Mouse (Mus musculus): ENCODE data around the gene Cdk10. TPM values are rescaled to one million over a fixed set of nuclear protein-coding genes. Genes with fewer than 3 reads are reported as not detected.
"Not testable (repeated sequence)": the region's sequence is repeated elsewhere in the genome, so short reads cannot be mapped to it uniquely, and the experiment has no call there.

Cdk10 gene
- polyA plus RNA-seq, 1 experiment, result 71.7 TPM

DNA sequence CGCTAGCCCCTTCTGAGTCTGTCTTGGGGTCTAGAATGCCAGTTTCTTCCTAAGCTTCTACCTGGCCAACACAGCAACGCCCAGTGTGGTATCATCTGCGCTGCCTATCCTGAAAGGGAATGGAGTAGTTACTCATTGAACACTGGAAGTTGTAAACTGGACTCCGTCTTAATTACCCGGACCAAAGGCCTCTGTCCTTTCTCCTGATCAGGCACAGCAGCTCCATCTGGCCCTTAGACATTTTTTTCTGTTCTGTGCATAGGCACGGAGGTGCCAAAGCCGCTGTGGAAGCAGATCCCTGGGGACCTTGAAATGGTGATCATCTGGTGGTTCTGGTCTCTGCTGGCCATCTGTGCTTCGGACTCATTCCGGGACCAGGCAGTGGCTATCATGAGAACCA, 30.9 kb upstream of the Cdk10 start:
- Histone ChIP-seq H3K4me1 (ENCODE audit: control insufficient read depth, insufficient read depth, low read length) (peaks cover 1% of the 10 kb centered on the region; the same call in 1 of the 2 replicates), H3K4me3 (replicated peaks; ENCODE audit: control insufficient read depth, low read depth, low read length) (no peak overlapping the region), H3K27ac (ENCODE audit: control insufficient read depth, insufficient read depth, low read depth, low read length, poor library complexity) (no peak overlapping the region)
- TF ChIP-seq CTCF (IDR thresholded peaks at IDR 0.05; ENCODE audit: control insufficient read depth, insufficient read depth, low read length) (no peak), POLR2A (IDR thresholded peaks at IDR 0.05; ENCODE audit: borderline replicate concordance, control insufficient read depth, low read depth, low read length) (no peak)
- 86% methylated on average over 9 of the region's 9 CpGs for WGBS

DNA sequence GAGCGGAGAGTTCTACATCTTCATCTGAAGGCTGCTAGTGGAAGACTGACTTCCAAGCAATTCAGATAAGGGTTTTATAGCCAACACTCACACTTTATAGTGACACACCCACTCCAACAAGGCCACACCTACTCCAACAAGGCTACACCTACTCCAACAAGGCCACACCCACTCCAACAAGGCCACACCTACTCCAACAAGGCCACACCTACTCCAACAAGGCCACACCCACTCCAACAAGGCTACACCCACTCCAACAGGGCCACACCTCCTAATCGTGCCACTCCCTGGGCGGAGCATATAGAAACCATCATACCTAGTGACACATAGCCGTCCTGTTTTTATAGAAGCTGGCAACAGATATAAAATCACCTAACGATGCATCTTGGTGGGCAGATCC, 27.6 kb upstream of the Cdk10 start:
- H3K4me1 ChIP-seq (ENCODE audit: control insufficient read depth, insufficient read depth, low read length); H3K27ac ChIP-seq (ENCODE audit: control insufficient read depth, insufficient read depth, low read depth, low read length, poor library complexity); H3K4me3 ChIP-seq (replicated peaks; ENCODE audit: control insufficient read depth, low read depth, low read length): not testable (repeated sequence)
- 60% methylated on average over 5 of the region's 5 CpGs for WGBS

DNA sequence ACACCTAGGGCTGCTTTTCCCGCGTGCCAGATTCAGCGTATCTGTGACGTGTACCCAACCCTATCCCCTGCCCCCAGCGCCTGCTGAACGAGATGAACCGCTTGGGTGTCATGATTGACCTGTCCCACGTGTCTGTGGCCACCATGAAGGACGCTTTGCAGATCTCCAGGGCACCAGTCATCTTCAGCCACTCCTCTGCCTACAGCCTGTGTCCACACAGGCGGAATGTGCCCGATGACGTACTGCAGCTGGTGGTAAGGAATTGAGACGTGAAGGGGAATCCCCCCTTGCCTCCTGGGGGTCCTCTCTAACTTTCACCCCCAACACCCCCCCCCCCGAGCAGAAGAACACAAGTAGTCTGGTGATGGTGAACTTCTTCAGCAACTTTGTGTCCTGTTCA, 24.8 kb upstream of the Cdk10 start:
- H3K27ac ChIP-seq (ENCODE audit: control insufficient read depth, insufficient read depth, low read depth, low read length, poor library complexity), result no peak overlapping the region
- WGBS, result 65% methylated on average over 14 of the region's 14 CpGs

DNA sequence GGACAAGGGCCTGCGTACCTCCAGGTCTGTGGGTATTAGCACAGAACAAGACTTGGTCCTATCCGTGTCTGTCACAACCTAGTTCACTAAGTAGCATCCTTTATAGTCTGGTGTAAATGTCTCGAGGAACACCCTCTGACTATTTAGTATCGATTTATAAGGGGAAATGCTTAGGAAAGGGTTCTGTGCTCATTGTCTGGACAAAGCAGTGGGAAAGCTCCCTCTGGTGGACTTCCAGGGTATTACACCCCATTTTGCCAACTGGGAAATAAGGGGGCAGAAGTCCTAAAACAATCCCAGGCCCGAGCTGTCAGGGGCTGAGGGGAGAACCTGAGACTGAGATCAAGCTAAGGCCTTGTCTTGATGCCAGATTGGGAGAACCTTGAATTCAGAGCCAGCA, 22.4 kb upstream of the Cdk10 start:
- Histone ChIP-seq H3K4me3 (replicated peaks; ENCODE audit: control insufficient read depth, low read depth, low read length) (no peak overlapping the region), H3K4me1 (ENCODE audit: control insufficient read depth, insufficient read depth, low read length) (no peaks in the 10 kb centered on the region), H3K27ac (ENCODE audit: control insufficient read depth, insufficient read depth, low read depth, low read length, poor library complexity) (no peak overlapping the region)
- TF ChIP-seq POLR2A (IDR thresholded peaks at IDR 0.05; ENCODE audit: borderline replicate concordance, control insufficient read depth, low read depth, low read length) (no peak), CTCF (IDR thresholded peaks at IDR 0.05; ENCODE audit: control insufficient read depth, insufficient read depth, low read length) (peak; percentile 55; the same call in 1 of the 2 replicates)
- WGBS, result 21% methylated on average over 5 of the region's 5 CpGs

More for the DNA sequence above, 24.8 kb upstream of the Cdk10 start:
- Histone ChIP-seq H3K4me3 (replicated peaks; ENCODE audit: control insufficient read depth, low read depth, low read length) (no peak overlapping the region), H3K4me1 (ENCODE audit: control insufficient read depth, insufficient read depth, low read length) (no peaks in the 10 kb centered on the region)
- TF ChIP-seq CTCF (IDR thresholded peaks at IDR 0.05; ENCODE audit: control insufficient read depth, insufficient read depth, low read length) (no peak), POLR2A (IDR thresholded peaks at IDR 0.05; ENCODE audit: borderline replicate concordance, control insufficient read depth, low read depth, low read length) (no peak)

DNA sequence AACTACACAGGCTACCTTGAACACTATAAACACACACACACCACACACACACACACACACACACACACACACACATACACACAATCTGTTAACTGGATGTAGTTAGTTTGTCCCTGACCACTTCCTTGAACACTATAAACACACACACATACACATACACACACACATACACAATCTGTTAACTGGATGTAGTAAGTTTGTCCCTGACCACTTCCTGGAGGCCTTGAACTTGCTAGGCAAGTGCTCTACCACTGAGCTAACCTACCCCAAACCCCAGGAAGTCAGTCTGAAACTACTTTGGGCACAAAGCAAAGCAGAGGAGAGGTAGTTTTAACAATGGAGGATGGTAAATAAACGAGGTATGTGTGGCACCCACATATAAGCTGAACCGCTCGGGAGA, 21.1 kb upstream of the Cdk10 start:
- H3K4me3 ChIP-seq (replicated peaks; ENCODE audit: control insufficient read depth, low read depth, low read length), result no peak overlapping the region
- TF ChIP-seq CTCF (IDR thresholded peaks at IDR 0.05; ENCODE audit: control insufficient read depth, insufficient read depth, low read length) (no peak), POLR2A (IDR thresholded peaks at IDR 0.05; ENCODE audit: borderline replicate concordance, control insufficient read depth, low read depth, low read length) (no peak)
- WGBS, result 78% methylated on average over 3 of the region's 3 CpGs
- no peak overlapping the region for H3K27ac ChIP-seq (ENCODE audit: control insufficient read depth, insufficient read depth, low read depth, low read length, poor library complexity)
- no peaks in the 10 kb centered on the region for H3K4me1 ChIP-seq (ENCODE audit: control insufficient read depth, insufficient read depth, low read length)

DNA sequence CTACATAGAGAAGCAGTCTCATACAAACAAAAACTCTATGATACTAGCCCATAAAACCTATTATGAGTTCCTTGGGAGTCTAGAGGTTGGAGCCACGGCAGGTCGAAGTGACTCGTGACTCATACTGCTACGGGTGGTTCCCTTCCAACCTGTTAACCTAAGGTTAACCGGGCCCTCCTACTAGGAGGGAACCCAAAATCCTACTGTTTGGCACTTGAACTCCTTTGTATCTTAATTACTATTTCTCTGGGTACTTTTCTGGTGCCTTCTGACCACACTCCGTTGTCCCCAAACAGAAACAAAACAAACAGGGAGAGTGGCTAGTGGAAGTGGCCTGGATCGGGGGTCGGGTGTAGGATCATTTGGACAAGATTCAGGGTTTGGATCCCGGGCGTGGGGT, 12.8 kb upstream of the Cdk10 start:
- no peak for TF ChIP-seq POLR2A (IDR thresholded peaks at IDR 0.05; ENCODE audit: borderline replicate concordance, control insufficient read depth, low read depth, low read length)
- TF ChIP-seq CTCF (IDR thresholded peaks at IDR 0.05; ENCODE audit: control insufficient read depth, insufficient read depth, low read length), result no peak
- no peak overlapping the region for H3K27ac ChIP-seq (ENCODE audit: control insufficient read depth, insufficient read depth, low read depth, low read length, poor library complexity)
- peaks cover 3% of the 10 kb centered on the region; the same call in 1 of the 2 replicates for H3K4me1 ChIP-seq (ENCODE audit: control insufficient read depth, insufficient read depth, low read length)
- peak overlapping the region; percentile 92 for H3K4me3 ChIP-seq (replicated peaks; ENCODE audit: control insufficient read depth, low read depth, low read length)
- 11% methylated on average over 10 of the region's 10 CpGs for whole genome bisulfite sequencing

DNA sequence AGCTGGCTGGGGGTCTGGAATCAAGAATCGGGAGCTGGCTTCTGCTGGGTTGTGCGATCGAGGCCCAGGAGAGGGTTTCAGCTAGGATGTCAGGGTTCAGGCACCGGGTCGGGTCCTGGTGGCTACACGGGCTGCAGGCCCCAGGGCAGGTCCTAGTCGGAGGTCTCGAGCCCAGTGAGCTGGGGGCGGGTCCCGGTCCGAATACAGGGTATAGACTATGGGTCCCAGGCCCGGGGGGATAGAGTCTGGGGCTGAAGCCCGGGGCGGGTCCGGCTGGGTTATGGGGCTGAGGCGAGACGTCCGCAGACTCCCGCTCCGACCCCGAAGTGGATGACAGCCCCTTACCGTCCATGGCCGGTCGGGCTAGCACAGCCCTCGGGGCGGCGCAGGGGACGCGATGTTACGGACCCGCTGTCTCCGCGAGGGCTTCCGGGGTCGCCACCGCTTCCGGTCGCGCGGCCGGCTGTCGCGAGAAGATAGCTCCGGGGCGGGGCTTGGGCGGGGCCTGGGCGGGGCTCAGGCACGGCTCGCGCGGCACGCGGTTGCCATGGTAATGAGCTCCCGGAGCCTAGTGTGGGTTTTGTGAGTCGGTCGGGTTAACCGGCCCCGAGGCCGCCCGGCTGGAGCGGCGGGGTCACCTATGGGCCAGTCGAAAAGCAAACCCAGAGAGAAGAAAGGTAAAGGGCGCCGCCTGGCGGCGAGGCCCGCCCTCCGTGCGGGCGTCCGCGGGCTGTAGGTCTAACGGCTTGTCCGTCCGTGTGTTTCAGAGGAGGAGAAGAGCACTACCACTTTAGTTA, 12.1 kb upstream of the Cdk10 start, which contains the start of the genes Chmp1a and Spata33:
TSS of gene Chmp1a (minus strand) at position 443 of the 797 bp plus-strand sequence.
TSS of gene Spata33 (plus strand) at position 512 of the 797 bp plus-strand sequence.
- WGBS, result under 1% methylated on average over 76 of the region's 76 CpGs
- Histone ChIP-seq H3K4me3 (replicated peaks; ENCODE audit: control insufficient read depth, low read depth, low read length) (peak within 1 kb of the TSS; percentile 92), H3K27ac (ENCODE audit: control insufficient read depth, insufficient read depth, low read depth, low read length, poor library complexity) (peak within 1 kb of the TSS; percentile 73), H3K4me1 (ENCODE audit: control insufficient read depth, insufficient read depth, low read length) (peaks cover 3% of the 10 kb centered on the region; the same call in 1 of the 2 replicates)
- TF ChIP-seq CTCF (IDR thresholded peaks at IDR 0.05; ENCODE audit: control insufficient read depth, insufficient read depth, low read length), result peak; percentile 32; the same call in 1 of the 2 replicates
- TF ChIP-seq POLR2A (IDR thresholded peaks at IDR 0.05; ENCODE audit: borderline replicate concordance, control insufficient read depth, low read depth, low read length), result peak; percentile 81; the same call in 1 of the 2 replicates

DNA sequence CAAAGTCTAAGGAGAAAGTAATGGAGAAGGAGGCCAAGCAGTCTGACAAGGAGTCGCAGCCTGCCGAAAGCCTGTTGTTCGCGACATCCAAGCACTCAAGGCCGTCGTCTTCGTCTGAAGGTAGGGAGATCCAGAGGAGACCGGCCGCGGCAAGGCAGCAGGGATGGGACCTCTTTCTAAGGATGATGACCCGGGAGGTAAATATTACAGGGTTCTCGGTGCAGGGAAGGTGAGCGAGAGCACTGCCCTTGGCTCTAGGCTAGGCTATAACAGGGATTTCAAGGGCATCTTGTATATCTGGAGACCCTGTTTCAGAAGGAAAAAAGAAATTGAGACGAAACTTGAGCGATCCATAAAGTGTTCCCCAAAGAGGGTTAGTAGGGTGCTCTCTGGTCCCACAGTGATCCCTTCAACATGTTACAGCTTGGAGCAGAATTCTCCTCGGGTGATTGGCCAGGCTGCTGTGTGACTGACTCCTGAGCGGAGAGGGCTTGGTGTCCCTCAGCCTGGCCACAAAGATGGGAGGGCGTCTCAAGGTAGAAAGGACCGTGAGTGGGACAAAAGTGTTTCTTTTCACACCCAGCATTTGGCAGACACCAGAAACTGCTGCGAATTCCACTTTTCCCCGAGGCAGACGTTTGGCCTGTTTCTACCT, 11.4 kb upstream of the Cdk10 start:
- TF ChIP-seq CTCF (IDR thresholded peaks at IDR 0.05; ENCODE audit: control insufficient read depth, insufficient read depth, low read length) (no peak), POLR2A (IDR thresholded peaks at IDR 0.05; ENCODE audit: borderline replicate concordance, control insufficient read depth, low read depth, low read length) (no peak)
- H3K4me1 ChIP-seq (ENCODE audit: control insufficient read depth, insufficient read depth, low read length), result peaks cover 3% of the 10 kb centered on the region; the same call in 1 of the 2 replicates
- H3K4me3 ChIP-seq (replicated peaks; ENCODE audit: control insufficient read depth, low read depth, low read length), result peak overlapping the region; percentile 92
- no peak overlapping the region for H3K27ac ChIP-seq (ENCODE audit: control insufficient read depth, insufficient read depth, low read depth, low read length, poor library complexity)
- WGBS, result 28% methylated on average over 22 of the region's 22 CpGs
